Mouse (Mus musculus) left cerebral cortex, adult 9 months (tissue): ENCODE measurements around the gene Mlf2.

ENCODE experiments used
- DNase-seq, 2 experiments: peaks; one replicate each; pipeline ENCODE4 v3.0.0; 2022; ENCODE audit warnings: low spot score in 2 of 2

Gene Mlf2

GRCm38 (mm10) chr6:124934670-124935069, 3.5 kb downstream of the Mlf2 start:
- no peak for DNase-seq

- no peak for DNase-seq
Measured at GRCm38 (mm10) chr6:124936681-124937080, 5.5 kb downstream of the Mlf2 start.

- no peak for DNase-seq
Measured at GRCm38 (mm10) chr6:124937493-124937892, 6.3 kb downstream of the Mlf2 start.

- no peak for DNase-seq
Measured at GRCm38 (mm10) chr6:124938554-124938953, 7.4 kb downstream of the Mlf2 start.

GRCm38 (mm10) chr6:124941679-124942078, 10.5 kb downstream of the Mlf2 start:
- no peak for DNase-seq

- DNase-seq = no peak
Measured at GRCm38 (mm10) chr6:124943526-124943925, 12.3 kb downstream of the Mlf2 start.

GRCm38 (mm10) chr6:124953991-124954715, 23.0 kb downstream of the Mlf2 start:
- no peak for DNase-seq

GRCm38 (mm10) chr6:124955212-124955611, 24.0 kb downstream of the Mlf2 start:
- DNase-seq = no peak

- DNase-seq = no peak
Measured at GRCm38 (mm10) chr6:124958127-124958526, 26.9 kb downstream of the Mlf2 start.

- DNase-seq = no peak
Measured at GRCm38 (mm10) chr6:124959960-124960359, 28.8 kb downstream of the Mlf2 start.

GRCm38 (mm10) chr6:124961021-124961420, 29.8 kb downstream of the Mlf2 start:
- no peak for DNase-seq

GRCm38 (mm10) chr6:124964638-124965037, 33.5 kb downstream of the Mlf2 start:
- DNase-seq = peak in 1 of 2 experiments; percentile 28

- peak; percentile 80 to 94 for DNase-seq
Measured at GRCm38 (mm10) chr6:124965088-124965719, 34.0 kb downstream of the Mlf2 start, which contains the start of gene Cops7a. TSS of gene Cops7a (minus strand) at chr6:124965538.

- DNase-seq = no peak
Measured at GRCm38 (mm10) chr6:124965747-124966146, 34.6 kb downstream of the Mlf2 start.

GRCm38 (mm10) chr6:124966466-124967118, 35.4 kb downstream of the Mlf2 start:
- DNase-seq = peak in 1 of 2 experiments; percentile 11

GRCm38 (mm10) chr6:124967766-124968165, 36.6 kb downstream of the Mlf2 start:
- DNase-seq = peak in 1 of 2 experiments; percentile 43
